Mouse (Mus musculus) small intestine, adult 2 months (tissue): Measurements from ENCODE around the gene Slc17a1. TPM values are rescaled to one million over a fixed set of nuclear protein-coding genes. Genes with fewer than 3 reads are reported as not detected.

Experiments
- H3K27ac ChIP-seq: fragments of 200-500 bp; 2 replicates; pipeline ENCODE4 v1.5.1; 2012; ENCODE audit warnings: low read depth, low read length, control low read depth, inconsistent platforms; ENCODE audit not compliant: insufficient read depth
- H3K27me3 ChIP-seq: fragments of 200-500 bp; 2 replicates; pipeline ENCODE4 v1.6.1; 2012; ENCODE audit warnings: mild to moderate bottlenecking, moderate library complexity, low read length, inconsistent platforms; ENCODE audit not compliant: control insufficient read depth, insufficient read depth
- H3K36me3 ChIP-seq: fragments of 200-500 bp; 2 replicates; pipeline ENCODE4 v1.6.1; 2012; ENCODE audit warnings: mild to moderate bottlenecking, low read length, control low read depth, inconsistent platforms; ENCODE audit not compliant: control insufficient read depth, insufficient read depth
- H3K4me1 ChIP-seq: fragments of 200-500 bp; 2 replicates; pipeline ENCODE4 v1.6.1; 2012; ENCODE audit warnings: low read length, inconsistent platforms, mixed read lengths; ENCODE audit not compliant: control insufficient read depth, insufficient read depth, insufficient read length
- H3K4me3 ChIP-seq: fragments of 200-500 bp; 2 replicates; pipeline ENCODE4 v1.5.1; 2012; ENCODE audit warnings: low read depth, mild to moderate bottlenecking, control low read depth, inconsistent platforms, low read length, moderate library complexity
- CTCF ChIP-seq: fragments of 200-500 bp; IDR thresholded peaks from 2 replicates; pipeline ENCODE4 v1.5.1; 2012; ENCODE audit warnings: low read depth, mild to moderate bottlenecking, control low read depth, inconsistent platforms, low read length, moderate library complexity, mixed read lengths; ENCODE audit not compliant: insufficient replicate concordance, insufficient read length; ENCODE audit errors: extremely low read depth
- POLR2A ChIP-seq: fragments of 200-500 bp; IDR thresholded peaks from 2 replicates; pipeline ENCODE4 v1.6.1; 2012; ENCODE audit warnings: low read depth, mild to moderate bottlenecking, control low read depth, inconsistent platforms, low read length, moderate library complexity
- WGBS: fragments of 180-500 bp; shearing (Covaris S2); methylation state at CpG from one replicate; pipeline ENCODE4 v1.1.7; 2018; 5-methylcytosine and 5-hydroxymethylcytosine counted together
- polyA plus RNA-seq: library from polyadenylated mRNA; depleted of rRNA; stranded (reverse); fragments of >200 nt; gene quantifications from 2 replicates; pipeline ENCODE4 v1.2.3, GENCODE M21; 2012

Gene Slc17a1
- polyA plus RNA-seq, 1 experiment = not detected

GRCm38 (mm10) chr13:23845851-23846250 is 21.7 kb upstream of the Slc17a1 start:
- H3K27me3 ChIP-seq = no peaks in the 10 kb centered on the region
- no peaks in the 10 kb centered on the region for H3K36me3 ChIP-seq
- TF ChIP-seq POLR2A = no peak
- no peak for TF ChIP-seq CTCF
- no peak overlapping the region for H3K27ac ChIP-seq
- WGBS = 82% methylated on average over 4 of the region's 4 CpGs
- H3K4me1 ChIP-seq = no peaks in the 10 kb centered on the region
- no peak overlapping the region for H3K4me3 ChIP-seq

- H3K4me1 ChIP-seq = no peaks in the 10 kb centered on the region
- TF ChIP-seq POLR2A (no peak), CTCF (no peak)
- no peak overlapping the region for H3K4me3 ChIP-seq
- no peak overlapping the region for H3K27ac ChIP-seq
- H3K36me3 ChIP-seq = no peaks in the 10 kb centered on the region
- 72% methylated on average over 2 of the region's 2 CpGs for WGBS
- H3K27me3 ChIP-seq = no peaks in the 10 kb centered on the region
These were observed 18.3 kb upstream of the Slc17a1 start for GRCm38 (mm10) chr13:23849299-23849698.

GRCm38 (mm10) chr13:23856401-23856800 is 11.1 kb upstream of the Slc17a1 start:
- Histone ChIP-seq H3K27me3 (no peaks in the 10 kb centered on the region), H3K4me3 (no peak overlapping the region), H3K4me1 (no peaks in the 10 kb centered on the region), H3K27ac (no peak overlapping the region), H3K36me3 (no peaks in the 10 kb centered on the region)
- WGBS = 34% methylated on average over 3 of the region's 3 CpGs
- no peak for TF ChIP-seq CTCF
- no peak for TF ChIP-seq POLR2A

- no peak overlapping the region for H3K4me3 ChIP-seq
- H3K36me3 ChIP-seq = no peaks in the 10 kb centered on the region
- H3K27me3 ChIP-seq = no peaks in the 10 kb centered on the region
- H3K27ac ChIP-seq = no peak overlapping the region
- H3K4me1 ChIP-seq = no peaks in the 10 kb centered on the region
- no peak for TF ChIP-seq CTCF
- no peak for TF ChIP-seq POLR2A
These were observed 5.7 kb upstream of the Slc17a1 start for GRCm38 (mm10) chr13:23861815-23862214.

- Histone ChIP-seq H3K27me3 (no peaks in the 10 kb centered on the region), H3K27ac (no peak overlapping the region), H3K4me3 (no peak overlapping the region), H3K4me1 (no peaks in the 10 kb centered on the region), H3K36me3 (no peaks in the 10 kb centered on the region)
- TF ChIP-seq CTCF = no peak
- TF ChIP-seq POLR2A = no peak
- WGBS = 31% methylated on average over 9 of the region's 9 CpGs
These were observed 2.8 kb upstream of the Slc17a1 start for GRCm38 (mm10) chr13:23864711-23865110.

- no peak for TF ChIP-seq POLR2A
- no peak for TF ChIP-seq CTCF
- no peaks in the 10 kb centered on the region for H3K27me3 ChIP-seq
- no peak overlapping the region for H3K4me3 ChIP-seq
- H3K36me3 ChIP-seq = no peaks in the 10 kb centered on the region
- no peaks in the 10 kb centered on the region for H3K4me1 ChIP-seq
- H3K27ac ChIP-seq = no peak overlapping the region
- 75% methylated on average over 9 of the region's 9 CpGs for WGBS
These were observed 1.4 kb upstream of the Slc17a1 start for GRCm38 (mm10) chr13:23866086-23866710.

GRCm38 (mm10) chr13:23867000-23867399 is 550 bp upstream of the Slc17a1 start:
- Histone ChIP-seq H3K27ac (no peak overlapping the region), H3K4me1 (no peaks in the 10 kb centered on the region), H3K4me3 (no peak overlapping the region), H3K36me3 (no peaks in the 10 kb centered on the region), H3K27me3 (no peaks in the 10 kb centered on the region)
- WGBS = 66% methylated on average over 6 of the region's 6 CpGs
- TF ChIP-seq POLR2A = no peak
- TF ChIP-seq CTCF = no peak

- Histone ChIP-seq H3K27ac (no peak overlapping the region), H3K4me3 (no peak overlapping the region)
- 68% methylated on average over 8 of the region's 8 CpGs for WGBS
These were observed 1.4 kb downstream of the Slc17a1 start for GRCm38 (mm10) chr13:23868790-23869533.

More at GRCm38 (mm10) chr13:23868790-23869533, 1.4 kb downstream of the Slc17a1 start:
- no peak for TF ChIP-seq CTCF
- TF ChIP-seq POLR2A = no peak
- H3K36me3 ChIP-seq = no peaks in the 10 kb centered on the region
- H3K27me3 ChIP-seq = no peaks in the 10 kb centered on the region
- H3K4me1 ChIP-seq = no peaks in the 10 kb centered on the region
